Mouse (Mus musculus) testis, adult 2 months (tissue): ENCODE measurements around the gene Esrrg.

Experiments
- CTCF ChIP-seq: fragments of 200-500 bp; IDR thresholded peaks from 2 replicates; pipeline ENCODE4 v1.5.1; 2012; ENCODE audit warnings: low read depth, mild to moderate bottlenecking, inconsistent platforms, low read length, moderate library complexity; ENCODE audit not compliant: control insufficient read depth, insufficient read depth, insufficient replicate concordance
- POLR2A ChIP-seq: fragments of 200-500 bp; IDR thresholded peaks from 2 replicates; pipeline ENCODE4 v1.6.1; 2012; ENCODE audit warnings: low read depth, mild to moderate bottlenecking, inconsistent platforms, low read length, moderate library complexity; ENCODE audit not compliant: control insufficient read depth

GRCm38 (mm10) chr1:188006820-188007491, 398.4 kb downstream of the Esrrg start:
- TF ChIP-seq CTCF = no peak
- TF ChIP-seq POLR2A = no peak
